Mouse (Mus musculus): ENCODE data around the gene Slamf1. TPM values are rescaled to one million over a fixed set of nuclear protein-coding genes. Genes with fewer than 3 reads are reported as not detected.
"Not testable (repeated sequence)": the region's sequence is repeated elsewhere in the genome, so short reads cannot be mapped to it uniquely, and the experiment has no call there.

Slamf1 gene
- total RNA-seq, 2 experiments from 2014 or later = 0.44 to 0.66 TPM

- no peak for DNase-seq (ENCODE audit: low spot score in 2 of 2)
These were observed 30.9 kb downstream of the Slamf1 start for GRCm38 (mm10) chr1:171797840-171798239.

- no peak for DNase-seq (ENCODE audit: low spot score in 2 of 2)
These were observed 32.7 kb downstream of the Slamf1 start for GRCm38 (mm10) chr1:171799648-171800047.

- not testable (repeated sequence) for DNase-seq (ENCODE audit: low spot score in 2 of 2)
These were observed 44.1 kb downstream of the Slamf1 start for GRCm38 (mm10) chr1:171811048-171811447.

GRCm38 (mm10) chr1:171815545-171816439, 48.9 kb downstream of the Slamf1 start:
- DNase-seq (ENCODE audit: low spot score in 2 of 2) = peak in 1 of 2 experiments; percentile 41

DNA sequence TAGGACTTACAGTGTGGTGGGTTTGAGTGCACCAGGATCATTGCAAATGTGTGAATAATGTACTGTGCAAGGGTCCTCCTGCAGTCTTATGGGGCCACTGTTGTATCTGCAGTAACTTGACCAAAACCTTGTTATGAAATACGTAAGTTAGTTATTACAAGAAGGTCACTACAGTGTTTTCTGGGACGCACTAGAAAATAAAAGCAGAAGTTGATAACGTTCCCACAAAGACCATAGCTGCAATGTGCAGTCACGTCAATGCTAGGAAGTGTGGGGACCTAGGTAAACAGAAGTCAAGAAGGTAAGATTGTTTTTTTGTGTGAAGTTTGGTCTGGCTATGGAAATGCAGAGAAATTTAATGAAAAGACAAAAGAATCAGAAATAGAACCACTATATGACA, 50.1 kb downstream of the Slamf1 start:
- no peak for DNase-seq (ENCODE audit: low spot score in 2 of 2)

GRCm38 (mm10) chr1:171821331-171821730, 54.4 kb downstream of the Slamf1 start:
- DNase-seq (ENCODE audit: low spot score in 2 of 2) = no peak

DNA sequence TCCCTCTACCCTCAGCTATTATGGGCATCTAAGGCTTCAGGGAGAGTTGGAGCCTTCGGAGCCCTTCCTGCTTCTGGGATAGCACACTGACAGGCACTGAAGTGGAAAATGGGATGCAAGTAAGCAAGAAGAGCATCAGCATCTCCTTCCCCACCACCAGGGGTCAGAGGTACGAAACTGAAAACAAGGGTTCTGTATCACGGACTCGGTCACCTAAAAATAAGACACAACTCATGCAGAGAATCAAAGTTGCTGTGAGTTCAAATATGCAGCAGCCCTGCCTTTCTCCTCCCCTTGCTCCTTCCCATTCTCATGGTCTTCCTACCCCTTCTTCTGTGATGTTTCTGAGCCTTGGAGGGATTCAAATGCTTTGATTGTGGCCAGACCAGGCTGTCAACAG, 58.5 kb downstream of the Slamf1 start:
- no peak for DNase-seq (ENCODE audit: low spot score in 2 of 2)

DNA sequence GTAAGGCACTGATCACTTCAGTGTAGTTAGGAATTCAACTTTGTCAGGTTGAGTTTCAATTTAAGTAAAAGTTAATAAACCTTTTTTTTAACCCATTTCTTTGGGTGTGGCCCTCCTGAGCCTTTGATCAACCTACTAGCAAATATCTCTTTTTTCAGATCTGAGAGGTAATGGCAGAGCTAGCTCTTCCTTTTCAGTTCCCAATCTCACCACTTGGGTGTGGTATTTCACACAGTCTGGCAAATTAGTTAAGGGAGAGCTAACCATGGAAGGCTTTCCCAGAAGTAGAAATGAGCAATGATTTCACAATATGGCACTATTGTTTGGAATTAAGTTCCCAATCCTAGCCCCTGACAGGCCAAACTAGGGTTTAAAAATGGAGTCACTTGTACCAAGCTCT, 59.2 kb downstream of the Slamf1 start:
- peak; percentile 12 to 34 for DNase-seq (ENCODE audit: low spot score in 2 of 2)

DNA sequence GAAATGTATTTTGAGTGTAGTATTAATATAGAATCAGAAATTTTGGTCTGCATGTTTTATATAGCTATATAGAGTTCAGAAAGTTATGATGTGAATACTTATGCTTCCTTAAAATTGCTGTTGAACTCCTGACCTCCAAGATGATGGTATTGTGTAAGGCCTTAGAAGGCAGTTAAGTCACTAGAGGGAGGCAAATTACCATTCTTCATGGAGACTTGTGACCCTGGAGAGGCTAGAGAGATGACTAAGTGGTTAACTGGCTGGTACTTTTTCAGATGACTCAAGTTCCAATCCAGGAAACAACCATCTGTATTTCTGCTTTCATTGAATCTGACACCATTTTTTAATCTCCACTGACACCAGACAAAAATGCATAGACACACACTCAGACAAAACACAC, 60.7 kb downstream of the Slamf1 start:
- no peak for DNase-seq (ENCODE audit: low spot score in 2 of 2)

GRCm38 (mm10) chr1:171839488-171839887, 72.6 kb downstream of the Slamf1 start, which contains the start of gene Cd84:
Gene Cd84, plus strand, starts transcription at chr1:171839697.
- no peak for DNase-seq (ENCODE audit: low spot score in 2 of 2)

- DNase-seq (ENCODE audit: low spot score in 2 of 2) = no peak
These were observed 73.6 kb downstream of the Slamf1 start for GRCm38 (mm10) chr1:171840450-171841023.

DNA sequence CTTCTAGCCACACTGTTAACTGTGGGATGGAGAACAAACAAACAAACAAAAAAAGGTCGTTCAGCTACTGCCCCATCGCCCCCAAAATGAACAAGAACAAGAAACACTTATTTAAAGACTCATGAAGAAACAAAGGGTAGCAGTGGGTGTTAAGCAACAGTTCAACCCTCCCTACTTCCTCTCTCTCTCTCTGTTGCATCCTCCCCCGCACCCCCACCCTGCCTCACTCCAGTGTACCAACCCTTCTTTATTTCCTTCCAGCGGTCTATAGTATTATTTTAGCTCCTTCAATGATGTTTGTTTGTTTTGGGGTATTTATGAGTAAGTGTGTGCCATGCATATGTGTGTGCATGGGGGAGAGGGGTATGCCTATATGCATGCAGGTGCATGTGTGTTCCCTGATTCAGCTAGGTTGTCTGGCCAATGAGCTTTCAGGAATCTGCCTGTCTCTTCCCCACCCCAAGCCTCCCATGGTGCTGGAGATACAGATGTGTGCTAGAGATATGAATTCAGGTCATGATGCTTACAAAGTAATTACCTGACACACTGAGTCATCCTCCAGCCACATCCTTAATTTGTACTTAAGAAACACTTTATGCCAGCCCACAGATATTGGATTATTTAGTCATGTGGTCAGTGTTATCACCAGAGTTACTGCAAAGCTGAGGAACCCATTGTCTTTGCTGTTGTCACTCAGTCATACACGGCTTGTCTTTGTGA, 78.3 kb downstream of the Slamf1 start:
- DNase-seq (ENCODE audit: low spot score in 2 of 2) = no peak

- no peak for DNase-seq (ENCODE audit: low spot score in 2 of 2)
These were observed 81.3 kb downstream of the Slamf1 start for GRCm38 (mm10) chr1:171848201-171848600.

DNA sequence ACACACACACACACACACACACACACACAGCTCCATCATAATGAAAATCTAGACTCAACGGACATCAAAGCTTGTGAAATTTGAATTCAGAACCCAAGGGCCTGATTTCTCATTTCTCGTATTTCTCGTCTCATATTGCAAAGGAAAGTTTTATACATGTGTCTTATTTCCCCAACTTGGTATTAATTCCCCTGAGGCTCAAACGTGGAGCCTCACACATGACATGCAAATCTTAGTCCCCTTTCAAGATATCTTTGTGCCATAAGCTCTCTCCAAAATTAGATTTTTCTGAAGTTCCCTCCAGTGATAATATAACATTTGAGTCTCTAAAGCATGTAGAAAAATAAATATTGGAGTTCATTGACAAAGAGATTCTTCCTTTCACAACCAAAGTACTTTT, 81.8 kb downstream of the Slamf1 start:
- DNase-seq (ENCODE audit: low spot score in 2 of 2) = no peak

DNA sequence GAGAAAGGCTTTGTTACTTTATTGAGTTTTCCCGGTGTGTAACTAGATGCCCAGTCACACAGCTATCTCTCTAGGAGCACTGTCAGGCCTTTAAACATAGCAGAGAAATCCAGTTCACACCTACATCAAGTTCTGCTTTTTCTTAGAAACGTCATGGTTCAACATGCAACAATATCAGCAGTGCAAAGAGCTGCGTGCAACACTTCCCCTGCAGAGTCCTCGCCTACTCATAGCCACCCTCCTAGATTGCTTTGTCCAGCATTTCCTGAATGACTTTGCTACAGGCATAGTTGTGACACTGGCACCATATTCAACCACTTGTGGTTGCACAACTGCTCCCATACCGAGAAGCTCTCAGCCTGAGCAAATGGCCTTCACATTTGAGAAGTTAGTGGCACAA, 82.5 kb downstream of the Slamf1 start:
- DNase-seq (ENCODE audit: low spot score in 2 of 2) = peak in 1 of 2 experiments; percentile 18

Other genes with a start within 250 kb of the Slamf1 start
- gene Itln1, start 231.8 kb upstream of the Slamf1 start, total RNA-seq (2021) = not detected
- under 1 TPM in 1 of 2 experiments, not detected in 1; 0.16 TPM for gene Cd244a, start 207.9 kb upstream of the Slamf1 start, total RNA-seq (2021)
- gene Ly9, start 159.7 kb upstream of the Slamf1 start, total RNA-seq (2021) = not detected
- not detected for gene Slamf7, start 114.1 kb upstream of the Slamf1 start, total RNA-seq (2021)
- under 1 TPM; 0.51 to 0.77 TPM for gene Cd48, start 85.1 kb upstream of the Slamf1 start, total RNA-seq (2021)
- gene Cd84, start 72.6 kb downstream of the Slamf1 start, total RNA-seq (2021) = 1 to 10 TPM; 1.9 to 2.6 TPM
- gene Gm10521, start 128.5 kb downstream of the Slamf1 start, total RNA-seq (2021) = under 1 TPM in 1 of 2 experiments, not detected in 1; 0.12 TPM
- under 1 TPM; 0.12 to 0.30 TPM for gene Slamf6, start 150.4 kb downstream of the Slamf1 start, total RNA-seq (2021)

All from left cerebral cortex, adult 18-20 months (tissue).